ENCODE assay signal across 22 mouse cellular contexts in the genomic region with DNA sequence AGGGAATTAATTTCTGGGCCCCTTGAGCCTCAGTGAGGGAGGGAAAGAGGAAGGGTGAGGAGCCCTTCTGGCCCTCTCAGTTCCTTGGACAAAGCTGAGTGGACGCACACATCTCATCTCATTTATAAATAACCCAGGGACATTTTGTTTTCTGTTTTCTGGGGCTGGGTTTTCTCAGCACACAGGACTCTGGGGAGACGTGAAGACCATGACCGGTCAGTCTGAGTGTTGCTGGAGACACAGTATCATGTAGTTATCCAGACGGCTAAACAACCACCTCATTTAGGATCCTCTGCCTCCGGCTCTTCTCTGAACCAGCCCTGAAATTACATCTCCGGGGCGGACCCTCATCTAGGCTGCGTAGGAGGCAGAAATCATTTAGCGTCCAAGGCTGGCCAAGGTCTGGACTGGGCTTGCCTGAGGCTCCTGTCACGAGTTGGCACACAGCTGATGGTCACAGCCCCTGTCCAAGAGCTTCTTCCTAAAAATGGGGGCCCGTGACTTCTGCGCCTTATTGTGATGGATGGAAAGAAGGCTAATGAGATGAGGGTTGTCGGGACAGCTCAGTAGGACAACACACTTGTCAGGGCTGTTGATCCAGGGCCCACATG. TPM values are rescaled to one million over a fixed set of nuclear protein-coding genes. Genes with fewer than 3 reads are reported as not detected.
DNase-seq lines count a peak whose midpoint lies in the region; ATAC-seq lines count a peak whose summit lies in the region.
"Had no signal": no experiment of that assay in that cellular context is flagged by ENCODE, and none has a peak within 500 bp of the region (broad histone marks: within the 10 kb centered on the region; RNA-seq: fewer than 3 reads in every experiment).

No protein-coding gene starts in this region.

- peak; percentile 66 to 73 for DNase-seq in cerebellum, postnatal 10 days
- no peak for DNase-seq in cerebellum, postnatal 4 days (ENCODE audit: low spot score in 2 of 2)
- peak; percentile 46 to 65 for DNase-seq in heart, adult 18-20 months
- no peak for DNase-seq in liver
- DNase-seq: adrenal gland, postnatal 36 days; heart, postnatal 36 days; lung, embryonic 14.5 days; right cerebral cortex, postnatal 25 days; thymus, postnatal 25 days had no signal

- H3K4me2 ChIP-seq in heart, embryonic 12.5 days, result no peak overlapping the region
- H3K4me2 ChIP-seq in liver, embryonic 16.5 days (ENCODE audit: low read depth, low read length), result no peak overlapping the region
- H3K4me2 ChIP-seq: embryonic facial prominence, embryonic 15.5 days; hindbrain, embryonic 15.5 days; limb, embryonic 13.5 days; lung, embryonic 14.5 days; midbrain, embryonic 11.5 days had no signal

- H3K9ac ChIP-seq in heart, embryonic 12.5 days, result no peak overlapping the region
- no peak overlapping the region for H3K9ac ChIP-seq in liver, embryonic 16.5 days (ENCODE audit: low read depth, low read length)
- H3K9ac ChIP-seq: embryonic facial prominence, embryonic 15.5 days; hindbrain, embryonic 15.5 days; limb, embryonic 13.5 days; lung, embryonic 14.5 days had no signal

- 0 out of 2 replicates have a peak, but pooled peaks cover 7% of the 10 kb centered on the region for H3K27me3 ChIP-seq in heart, embryonic 12.5 days (replicated peaks)
- H3K27me3 ChIP-seq in liver, embryonic 16.5 days (ENCODE audit: control insufficient read depth, insufficient read depth, low read depth, low read length), result no peaks in the 10 kb centered on the region
- H3K27me3 ChIP-seq: embryonic facial prominence, embryonic 15.5 days; hindbrain, embryonic 15.5 days had no signal

- 86% methylated on average over 13 of the region's 13 CpGs for WGBS in heart, embryonic 12.5 days
- WGBS in liver, embryonic 16.5 days (ENCODE audit: insufficient replicate concordance), result 82% methylated on average over 13 of the region's 13 CpGs

- H3K9me3 ChIP-seq in heart, embryonic 12.5 days (replicated peaks), result no peaks in the 10 kb centered on the region
- H3K9me3 ChIP-seq in liver, embryonic 16.5 days (replicated peaks; ENCODE audit: control insufficient read depth, low read length), result no peaks in the 10 kb centered on the region
- H3K9me3 ChIP-seq: embryonic facial prominence, embryonic 15.5 days; hindbrain, embryonic 15.5 days; limb, embryonic 13.5 days had no signal

- H3K4me1 ChIP-seq in heart, embryonic 12.5 days (replicated peaks), result peaks cover 19% of the 10 kb centered on the region
- H3K4me1 ChIP-seq in liver, embryonic 16.5 days (ENCODE audit: control insufficient read depth, low read depth, low read length), result peaks cover 53% of the 10 kb centered on the region
- 0 out of 2 replicates have a peak, but pooled peaks cover 7% of the 10 kb centered on the region for H3K4me1 ChIP-seq in brown adipose tissue, adult 24 weeks (ENCODE audit: control insufficient read depth, insufficient read depth, insufficient read length, low read length)

- no peak overlapping the region for H3K4me3 ChIP-seq in heart, embryonic 12.5 days
- no peak overlapping the region for H3K4me3 ChIP-seq in liver, embryonic 16.5 days (ENCODE audit: low read depth, low read length)
- H3K4me3 ChIP-seq in brown adipose tissue, adult 24 weeks (ENCODE audit: insufficient read depth, low read depth, low read length), result no peak overlapping the region
- H3K4me3 ChIP-seq: embryonic facial prominence, embryonic 15.5 days; hindbrain, embryonic 15.5 days; limb, embryonic 13.5 days had no signal

- H3K36me3 ChIP-seq in heart, embryonic 12.5 days, result no peaks in the 10 kb centered on the region
- no peaks in the 10 kb centered on the region for H3K36me3 ChIP-seq in liver, embryonic 16.5 days (ENCODE audit: control insufficient read depth, insufficient read depth)
- H3K36me3 ChIP-seq: embryonic facial prominence, embryonic 15.5 days; hindbrain, embryonic 15.5 days; limb, embryonic 13.5 days had no signal

- no peak for ATAC-seq in heart, embryonic 12.5 days (ENCODE audit: insufficient number of reproducible peaks, low FRiP score)
- ATAC-seq in liver, embryonic 16.5 days (ENCODE audit: low read depth), result no peak
- ATAC-seq in CD4-positive, CD25-positive, alpha-beta regulatory T cell, adult 4 months, result no peak
- ATAC-seq: forebrain, embryonic 16.5 days; intestine, embryonic 16.5 days had no signal

- no peak overlapping the region for H3K27ac ChIP-seq in heart, embryonic 12.5 days (ENCODE audit: poor library complexity, severe bottlenecking)
- 0 out of 2 replicates have a peak overlapping the region, but pooled peaks have one; percentile 13 for H3K27ac ChIP-seq in liver, embryonic 16.5 days (ENCODE audit: low read length)
- H3K27ac ChIP-seq in brown adipose tissue, adult 24 weeks (replicated peaks; ENCODE audit: low read depth, low read length), result peak overlapping the region; percentile 72
- H3K27ac ChIP-seq: embryonic facial prominence, embryonic 15.5 days; hindbrain, embryonic 15.5 days; limb, embryonic 13.5 days had no signal

RNA-seq across cellular contexts. Expression of gene Ehd1, which starts 2.4 kb away (rescaled TPM):
- 100 to 1,000 TPM; 101 to 107 TPM for total RNA-seq in heart, adult 18-20 months (2021)
- polyA plus RNA-seq in heart, embryonic 12.5 days (2016; fragmentation: Nextera tagmentation; extraction: Ambion mirVana), result 87.0 and 88.7 TPM in 2 replicates
- polyA plus RNA-seq in liver, embryonic 16.5 days (2015; fragmentation: Nextera tagmentation; extraction: Ambion mirVana), result 62.1 and 68.6 TPM in 2 replicates
- 39.6 and 42.8 TPM in 2 replicates for polyA plus RNA-seq in brown adipose tissue, adult 24 weeks (2012; ENCODE audit: insufficient read depth, insufficient read length, missing spikeins)
- polyA plus RNA-seq in CD4-positive, CD25-positive, alpha-beta regulatory T cell, adult 4 months (2017; shearing (Covaris generic)), result 10 to 100 TPM in 1 of 2 experiments, 1 to 10 TPM in 1; 6.4 to 22.8 TPM

RNA-seq across cellular contexts. Expression of gene Cdc42bpg, which starts 32.2 kb away (rescaled TPM):
- 10 to 100 TPM; 13.8 TPM for total RNA-seq in heart, adult 18-20 months (2021)
- polyA plus RNA-seq in heart, embryonic 12.5 days (2016; fragmentation: Nextera tagmentation; extraction: Ambion mirVana), result 0.34 and 0.44 TPM in 2 replicates
- 0.34 and 0.40 TPM in 2 replicates for polyA plus RNA-seq in liver, embryonic 16.5 days (2015; fragmentation: Nextera tagmentation; extraction: Ambion mirVana)
- 2.5 and 2.8 TPM in 2 replicates for polyA plus RNA-seq in brown adipose tissue, adult 24 weeks (2012; ENCODE audit: insufficient read depth, insufficient read length, missing spikeins)
- under 1 TPM; 0.07 to 0.13 TPM for polyA plus RNA-seq in CD4-positive, CD25-positive, alpha-beta regulatory T cell, adult 4 months (2017; shearing (Covaris generic))

RNA-seq across cellular contexts. Expression of gene Atg2a, which starts 32.6 kb away (rescaled TPM):
- total RNA-seq in heart, adult 18-20 months (2021), result 10 to 100 TPM; 21.5 to 22.1 TPM
- polyA plus RNA-seq in heart, embryonic 12.5 days (2016; fragmentation: Nextera tagmentation; extraction: Ambion mirVana), result 10.9 and 13.0 TPM in 2 replicates
- 4.9 and 6.1 TPM in 2 replicates for polyA plus RNA-seq in liver, embryonic 16.5 days (2015; fragmentation: Nextera tagmentation; extraction: Ambion mirVana)
- polyA plus RNA-seq in brown adipose tissue, adult 24 weeks (2012; ENCODE audit: insufficient read depth, insufficient read length, missing spikeins), result 9.6 and 9.9 TPM in 2 replicates
- 10 to 100 TPM; 10.4 to 14.7 TPM for polyA plus RNA-seq in CD4-positive, CD25-positive, alpha-beta regulatory T cell, adult 4 months (2017; shearing (Covaris generic))

RNA-seq across cellular contexts. Expression of gene Ppp2r5b, which starts 38.4 kb away (rescaled TPM):
- total RNA-seq in heart, adult 18-20 months (2021), result 10 to 100 TPM; 32.2 to 32.5 TPM
- polyA plus RNA-seq in heart, embryonic 12.5 days (2016; fragmentation: Nextera tagmentation; extraction: Ambion mirVana), result 29.8 and 31.0 TPM in 2 replicates
- 3.5 and 3.7 TPM in 2 replicates for polyA plus RNA-seq in liver, embryonic 16.5 days (2015; fragmentation: Nextera tagmentation; extraction: Ambion mirVana)
- polyA plus RNA-seq in brown adipose tissue, adult 24 weeks (2012; ENCODE audit: insufficient read depth, insufficient read length, missing spikeins), result 33.0 and 41.3 TPM in 2 replicates
- polyA plus RNA-seq in CD4-positive, CD25-positive, alpha-beta regulatory T cell, adult 4 months (2017; shearing (Covaris generic)), result 1 to 10 TPM; 1.2 to 1.6 TPM

RNA-seq across cellular contexts. Expression of gene Gpha2, which starts 47.9 kb away (rescaled TPM):
- total RNA-seq in heart, adult 18-20 months (2021), result not detected
- polyA plus RNA-seq in heart, embryonic 12.5 days (2016; fragmentation: Nextera tagmentation; extraction: Ambion mirVana), result 0.57 TPM in 1 of 2 replicates, not detected in the other
- not detected in 2 replicates for polyA plus RNA-seq in liver, embryonic 16.5 days (2015; fragmentation: Nextera tagmentation; extraction: Ambion mirVana)
- not detected in 2 replicates for polyA plus RNA-seq in brown adipose tissue, adult 24 weeks (2012; ENCODE audit: insufficient read depth, insufficient read length, missing spikeins)
- polyA plus RNA-seq in CD4-positive, CD25-positive, alpha-beta regulatory T cell, adult 4 months (2017; shearing (Covaris generic)), result not detected
- total RNA-seq: heart, postnatal 36 days; layer of hippocampus, adult 18-20 months; layer of hippocampus, postnatal 25 days; left cerebral cortex, postnatal 14 days had no signal
- polyA plus RNA-seq: forebrain, embryonic 16.5 days; hindbrain, embryonic 15.5 days had no signal

Comparison
In these comparisons a context has a peak if more than half of its experiments do, and no peak if none do; other contexts are left out.
1. DNase-seq: peak in cerebellum, postnatal 10 days (2 of 2) and heart, adult 18-20 months (2 of 2); none in cerebellum, postnatal 4 days (0 of 2) and liver (single experiment).